Mouse (Mus musculus): Measurements from ENCODE around the gene Lrrc46. TPM values are rescaled to one million over a fixed set of nuclear protein-coding genes. Genes with fewer than 3 reads are reported as not detected.
A peak's percentile ranks its signal among the peaks of the same experiment; 100 is the strongest.

Lrrc46 gene
- polyA plus RNA-seq, 1 experiment: 1.1 TPM

DNA sequence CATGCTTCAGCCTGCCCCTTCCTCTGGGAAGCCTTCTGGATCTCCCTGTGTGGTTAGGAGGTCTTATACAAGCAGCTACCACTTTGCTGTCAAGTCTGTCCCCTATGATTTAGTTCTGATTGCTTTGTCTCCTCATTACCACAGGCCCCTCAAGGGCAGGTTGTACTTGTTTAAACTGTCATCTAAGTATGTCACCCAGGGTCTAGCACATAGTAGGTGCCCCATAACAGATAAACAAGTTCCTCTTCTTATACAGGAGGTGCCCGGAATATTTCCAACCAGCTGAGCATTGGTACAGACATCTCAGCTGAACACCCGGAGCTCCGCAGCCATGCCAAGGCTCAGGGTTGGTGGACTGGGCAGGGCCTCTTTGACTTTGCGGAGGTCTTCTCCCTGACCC lies 8.7 kb downstream of the Lrrc46 start:
- no peak overlapping the region for H3K4me3 ChIP-seq (ENCODE audit: insufficient read depth, low read length)
- TF ChIP-seq POLR2A (IDR thresholded peaks at IDR 0.05; ENCODE audit: extremely low read depth, insufficient read depth, low read length) (no peak), CTCF (IDR thresholded peaks at IDR 0.05; ENCODE audit: extremely low read depth, insufficient read depth, low read length) (no peak)
- H3K4me1 ChIP-seq (ENCODE audit: control insufficient read depth, insufficient read depth, low read length): 0 out of 2 replicates have a peak, but pooled peaks cover 2% of the 10 kb centered on the region
- H3K27ac ChIP-seq (ENCODE audit: insufficient read depth, low read length): no peak overlapping the region

DNA sequence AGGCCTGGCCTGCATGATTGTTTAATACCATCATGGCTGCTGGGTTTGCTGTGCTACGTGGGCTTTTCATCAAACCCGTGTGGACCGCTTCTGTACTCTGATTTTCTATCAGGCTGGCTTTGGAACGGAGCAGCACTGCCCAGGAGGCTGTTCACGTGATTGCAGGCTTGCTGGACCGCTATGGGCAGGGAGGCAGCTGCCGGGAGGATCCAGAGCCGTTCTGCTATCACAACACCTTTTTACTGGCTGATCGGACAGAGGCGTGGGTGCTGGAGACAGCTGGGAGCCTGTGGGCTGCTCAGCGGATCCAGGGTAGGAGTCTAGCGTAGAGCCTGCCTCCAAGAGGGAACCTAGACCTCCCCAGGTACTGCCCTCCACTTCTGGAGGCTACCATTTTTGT lies 9.2 kb downstream of the Lrrc46 start:
- TF ChIP-seq POLR2A (IDR thresholded peaks at IDR 0.05; ENCODE audit: extremely low read depth, insufficient read depth, low read length) (no peak), CTCF (IDR thresholded peaks at IDR 0.05; ENCODE audit: extremely low read depth, insufficient read depth, low read length) (no peak)
- no peak overlapping the region for H3K4me3 ChIP-seq (ENCODE audit: insufficient read depth, low read length)
- 0 out of 2 replicates have a peak, but pooled peaks cover 2% of the 10 kb centered on the region for H3K4me1 ChIP-seq (ENCODE audit: control insufficient read depth, insufficient read depth, low read length)
- H3K27ac ChIP-seq (ENCODE audit: insufficient read depth, low read length): no peak overlapping the region

DNA sequence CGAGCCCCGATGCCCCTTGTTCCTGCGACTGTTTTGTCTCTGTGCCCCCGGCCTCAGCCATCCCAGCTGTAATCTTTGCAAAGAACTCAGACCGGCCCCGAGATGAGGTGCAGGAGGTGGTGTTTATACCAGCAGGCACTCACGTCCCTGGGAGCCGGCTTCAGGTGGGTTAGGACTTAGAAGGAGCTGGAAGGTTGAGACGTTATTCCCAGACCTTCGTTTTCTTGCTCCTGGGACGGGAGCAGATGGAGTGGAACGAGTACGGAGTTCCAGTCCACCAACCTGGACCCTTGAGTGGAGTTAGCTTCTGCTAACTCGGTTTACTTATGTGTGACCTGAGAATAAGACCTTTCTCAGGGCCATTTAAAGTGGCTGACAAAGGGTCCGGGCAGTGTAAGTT lies 10.8 kb downstream of the Lrrc46 start:
- TF ChIP-seq CTCF (IDR thresholded peaks at IDR 0.05; ENCODE audit: extremely low read depth, insufficient read depth, low read length): no peak
- TF ChIP-seq POLR2A (IDR thresholded peaks at IDR 0.05; ENCODE audit: extremely low read depth, insufficient read depth, low read length): no peak
- H3K27ac ChIP-seq (ENCODE audit: insufficient read depth, low read length): no peak overlapping the region
- peak overlapping the region; percentile 44 for H3K4me3 ChIP-seq (ENCODE audit: insufficient read depth, low read length)
- H3K4me1 ChIP-seq (ENCODE audit: control insufficient read depth, insufficient read depth, low read length): 0 out of 2 replicates have a peak, but pooled peaks cover 2% of the 10 kb centered on the region

DNA sequence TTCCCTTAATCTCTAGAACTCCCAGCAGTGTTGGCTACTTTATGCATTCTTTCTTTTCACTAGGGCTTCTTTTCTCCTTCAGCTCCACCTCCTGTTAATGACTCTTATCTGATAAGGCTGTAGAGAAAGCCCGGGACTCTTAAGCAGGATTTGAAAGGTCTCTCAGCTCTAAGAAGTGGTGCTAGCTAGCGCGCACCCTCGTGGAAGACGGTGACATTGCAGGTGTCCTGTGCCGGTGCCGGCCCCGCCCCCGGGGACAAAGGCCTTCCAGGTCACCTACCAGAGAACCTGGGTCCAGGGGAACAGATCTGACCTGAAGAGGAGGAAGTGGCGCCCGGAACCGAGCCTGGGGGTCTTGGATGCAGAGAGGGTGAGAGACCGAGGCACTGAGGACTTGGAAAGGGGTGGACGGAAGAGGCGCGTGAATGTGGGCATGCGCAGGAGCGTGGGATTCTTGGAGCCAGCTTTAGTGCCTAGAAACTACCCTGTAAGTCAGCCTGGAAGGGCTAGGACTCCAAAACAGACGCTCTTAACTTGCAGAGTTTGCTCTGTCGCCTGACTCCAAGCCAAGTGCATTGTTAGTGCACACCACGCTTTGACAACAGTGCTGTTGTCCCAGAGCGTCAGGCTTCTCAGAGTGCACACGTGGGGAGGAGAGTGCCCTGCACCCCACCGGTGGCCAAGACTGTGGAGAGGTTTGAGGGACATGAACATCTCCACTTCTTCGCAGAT lies 11.4 kb downstream of the Lrrc46 start, which contains the start of gene Scrn2:
Scrn2 (plus strand) TSS at position 253 of the 732 bp plus-strand sequence.
- Histone ChIP-seq H3K4me1 (ENCODE audit: control insufficient read depth, insufficient read depth, low read length) (0 out of 2 replicates have a peak, but pooled peaks cover 2% of the 10 kb centered on the region), H3K4me3 (ENCODE audit: insufficient read depth, low read length) (peak within 1 kb of the TSS; percentile 44), H3K27ac (ENCODE audit: insufficient read depth, low read length) (no peak within 1 kb of the TSS)
- TF ChIP-seq CTCF (IDR thresholded peaks at IDR 0.05; ENCODE audit: extremely low read depth, insufficient read depth, low read length) (peak; percentile 67), POLR2A (IDR thresholded peaks at IDR 0.05; ENCODE audit: extremely low read depth, insufficient read depth, low read length) (no peak)

DNA sequence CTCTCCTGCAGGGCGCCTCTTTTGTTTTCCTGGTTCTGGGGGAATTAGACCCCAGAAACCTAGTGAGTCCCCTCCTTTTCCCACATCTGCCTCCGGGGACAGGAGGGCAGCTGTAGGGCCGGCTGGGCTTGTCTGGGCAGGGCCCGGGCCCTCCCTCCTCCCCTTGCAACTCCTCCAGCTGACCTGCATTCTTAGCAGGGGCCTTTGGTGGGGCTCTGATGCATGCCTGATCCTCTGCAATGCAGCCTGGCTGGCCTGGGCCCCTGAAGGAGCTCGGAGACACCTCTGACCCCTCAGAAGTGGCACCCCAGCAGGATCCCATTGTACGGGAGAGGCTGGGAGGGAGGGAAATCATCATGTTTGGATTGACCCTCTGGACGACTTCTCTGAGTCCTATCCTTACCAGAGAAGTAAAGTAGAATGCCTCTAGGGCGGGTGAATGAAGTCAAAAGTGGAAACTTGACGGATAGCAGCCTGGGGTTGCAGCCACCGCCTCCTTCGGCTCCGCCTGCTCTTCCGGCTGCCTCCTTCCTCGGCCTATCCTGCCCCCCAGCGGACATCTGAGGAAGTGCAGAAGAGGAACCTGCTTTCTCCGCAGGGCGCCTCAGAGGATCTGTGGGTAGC lies 15.4 kb downstream of the Lrrc46 start:
- Histone ChIP-seq H3K4me3 (ENCODE audit: insufficient read depth, low read length) (no peak overlapping the region), H3K4me1 (ENCODE audit: control insufficient read depth, insufficient read depth, low read length) (0 out of 2 replicates have a peak, but pooled peaks cover 2% of the 10 kb centered on the region), H3K27ac (ENCODE audit: insufficient read depth, low read length) (no peak overlapping the region)
- peak; percentile 87 for TF ChIP-seq CTCF (IDR thresholded peaks at IDR 0.05; ENCODE audit: extremely low read depth, insufficient read depth, low read length)
- TF ChIP-seq POLR2A (IDR thresholded peaks at IDR 0.05; ENCODE audit: extremely low read depth, insufficient read depth, low read length): no peak

DNA sequence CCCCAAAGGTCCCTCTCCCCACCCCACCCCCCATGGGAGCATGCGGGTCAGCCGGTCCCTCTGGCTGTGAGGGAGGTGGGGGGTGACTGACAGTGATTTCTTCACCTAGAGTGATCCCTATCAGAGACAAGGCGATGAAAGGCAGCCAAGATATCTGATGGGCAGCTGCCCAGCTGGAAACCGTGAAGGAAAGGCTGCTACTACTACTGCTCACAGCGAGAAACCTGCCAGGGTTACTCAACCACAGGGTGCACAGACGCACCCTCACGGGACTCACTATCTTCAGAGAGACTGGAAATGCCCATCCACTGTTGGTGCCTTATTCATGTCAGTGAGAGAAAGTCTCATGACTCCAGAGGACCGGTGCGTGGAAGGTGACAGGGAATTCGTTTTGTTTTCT lies 16.2 kb downstream of the Lrrc46 start:
- Histone ChIP-seq H3K4me1 (ENCODE audit: control insufficient read depth, insufficient read depth, low read length) (no peaks in the 10 kb centered on the region), H3K27ac (ENCODE audit: insufficient read depth, low read length) (no peak overlapping the region), H3K4me3 (ENCODE audit: insufficient read depth, low read length) (no peak overlapping the region)
- TF ChIP-seq CTCF (IDR thresholded peaks at IDR 0.05; ENCODE audit: extremely low read depth, insufficient read depth, low read length) (no peak), POLR2A (IDR thresholded peaks at IDR 0.05; ENCODE audit: extremely low read depth, insufficient read depth, low read length) (no peak)

DNA sequence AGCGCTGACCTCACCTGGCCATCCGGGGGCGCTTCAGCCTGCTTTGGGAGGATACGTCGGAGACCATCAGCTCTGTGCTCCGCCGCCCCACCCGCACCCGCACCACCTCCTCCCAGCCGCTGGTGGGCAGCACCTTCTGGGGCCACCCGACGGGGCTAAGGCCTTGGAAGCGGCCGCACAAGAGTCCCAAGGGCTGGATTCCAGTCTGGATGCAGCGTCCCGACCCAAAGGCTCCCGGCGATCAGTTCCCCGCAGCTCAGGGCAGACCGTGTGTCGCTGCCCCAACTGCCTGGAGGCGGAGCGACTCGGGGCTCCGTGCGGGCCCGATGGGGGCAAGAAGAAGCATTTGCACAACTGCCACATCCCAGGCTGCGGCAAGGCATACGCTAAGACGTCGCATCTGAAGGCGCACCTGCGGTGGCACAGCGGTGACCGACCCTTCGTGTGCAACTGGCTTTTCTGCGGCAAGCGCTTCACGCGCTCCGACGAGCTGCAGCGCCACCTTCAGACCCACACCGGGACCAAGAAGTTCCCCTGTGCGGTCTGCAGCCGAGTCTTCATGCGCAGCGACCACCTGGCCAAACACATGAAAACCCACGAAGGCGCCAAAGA lies 19.2 kb downstream of the Lrrc46 start:
- TF ChIP-seq POLR2A (IDR thresholded peaks at IDR 0.05; ENCODE audit: extremely low read depth, insufficient read depth, low read length): no peak
- peak; percentile 61 for TF ChIP-seq CTCF (IDR thresholded peaks at IDR 0.05; ENCODE audit: extremely low read depth, insufficient read depth, low read length)
- H3K27ac ChIP-seq (ENCODE audit: insufficient read depth, low read length): no peak overlapping the region
- peak overlapping the region; percentile 42 for H3K4me3 ChIP-seq (ENCODE audit: insufficient read depth, low read length)

DNA sequence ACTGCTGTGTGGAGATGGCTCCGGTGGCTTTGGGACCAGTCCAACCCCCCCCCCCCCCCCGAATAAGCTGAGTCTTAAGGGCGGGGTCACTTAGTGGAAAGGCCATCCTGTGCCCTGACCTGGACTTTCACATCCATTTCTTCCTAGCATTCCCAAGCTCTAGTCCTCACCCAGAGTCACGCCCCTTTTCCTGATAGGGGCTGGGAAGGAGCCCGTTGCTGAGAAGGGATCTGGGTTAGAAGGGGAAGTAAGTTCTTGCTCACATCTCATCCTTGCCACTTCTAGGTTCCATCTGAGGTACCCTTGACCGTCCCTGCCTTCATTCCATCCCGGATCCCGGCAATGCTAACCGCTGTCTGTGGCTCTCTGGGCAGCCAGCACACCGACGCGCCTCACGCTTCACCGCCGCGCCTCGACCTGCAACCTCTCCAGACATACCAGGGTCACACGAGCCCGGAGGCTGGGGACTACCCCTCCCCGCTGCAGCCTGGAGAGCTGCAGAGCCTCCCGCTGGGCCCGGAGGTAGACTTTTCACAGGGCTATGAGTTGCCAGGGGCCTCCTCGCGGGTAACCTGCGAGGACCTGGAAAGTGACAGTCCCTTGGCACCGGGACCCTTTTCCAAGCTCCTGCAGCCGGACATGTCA lies 20.0 kb downstream of the Lrrc46 start:
- Histone ChIP-seq H3K4me1 (ENCODE audit: control insufficient read depth, insufficient read depth, low read length) (no peaks in the 10 kb centered on the region), H3K4me3 (ENCODE audit: insufficient read depth, low read length) (no peak overlapping the region; the same call in 1 of the 2 replicates), H3K27ac (ENCODE audit: insufficient read depth, low read length) (no peak overlapping the region)
- TF ChIP-seq POLR2A (IDR thresholded peaks at IDR 0.05; ENCODE audit: extremely low read depth, insufficient read depth, low read length) (no peak), CTCF (IDR thresholded peaks at IDR 0.05; ENCODE audit: extremely low read depth, insufficient read depth, low read length) (no peak)

More for the DNA sequence above, 19.2 kb downstream of the Lrrc46 start:
- no peaks in the 10 kb centered on the region for H3K4me1 ChIP-seq (ENCODE audit: control insufficient read depth, insufficient read depth, low read length)

DNA sequence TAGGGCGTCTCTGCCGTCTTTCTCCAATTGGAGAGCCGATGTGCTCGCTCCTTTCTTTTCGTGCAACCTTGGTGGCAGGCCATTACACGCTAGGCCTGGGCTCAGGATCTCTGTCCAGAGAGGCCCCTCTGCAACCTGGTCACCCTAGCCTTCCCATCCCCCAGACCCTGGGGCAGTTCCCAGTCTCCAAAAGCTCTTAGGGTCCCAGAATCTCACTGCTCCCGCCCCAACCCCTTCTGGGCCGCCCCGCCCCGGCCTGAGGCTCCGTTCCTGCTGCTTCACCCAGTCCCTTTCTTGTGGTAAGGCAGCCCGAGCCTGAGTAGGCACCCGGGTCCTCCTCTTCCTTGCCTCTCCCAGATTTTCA lies 21.9 kb downstream of the Lrrc46 start:
- no peak overlapping the region for H3K27ac ChIP-seq (ENCODE audit: insufficient read depth, low read length)
- no peak overlapping the region for H3K4me3 ChIP-seq (ENCODE audit: insufficient read depth, low read length)
- TF ChIP-seq CTCF (IDR thresholded peaks at IDR 0.05; ENCODE audit: extremely low read depth, insufficient read depth, low read length) (no peak), POLR2A (IDR thresholded peaks at IDR 0.05; ENCODE audit: extremely low read depth, insufficient read depth, low read length) (no peak)
- no peaks in the 10 kb centered on the region for H3K4me1 ChIP-seq (ENCODE audit: control insufficient read depth, insufficient read depth, low read length)
